Mouse (Mus musculus) thymus, postnatal 14 days (tissue): ENCODE results near the gene Hhatl.
A peak's percentile ranks its signal among the peaks of the same experiment; 100 is the strongest.

Source experiments
- DNase-seq: peaks from one replicate; pipeline ENCODE4 v3.0.0; 2021

Gene Hhatl

GRCm38 (mm10) chr9:121757835-121758814, 34.2 kb downstream of the Hhatl start:
- no peak for DNase-seq

- peak; percentile 32 for DNase-seq
Measured at GRCm38 (mm10) chr9:121757432-121757831, 34.9 kb downstream of the Hhatl start.

- no peak for DNase-seq
Measured at GRCm38 (mm10) chr9:121756785-121757184, 35.5 kb downstream of the Hhatl start.

- DNase-seq = no peak
Measured at GRCm38 (mm10) chr9:121754624-121755023, 37.7 kb downstream of the Hhatl start.

GRCm38 (mm10) chr9:121752774-121753173, 39.5 kb downstream of the Hhatl start:
- DNase-seq = no peak

GRCm38 (mm10) chr9:121744051-121744450, 48.3 kb downstream of the Hhatl start:
- no peak for DNase-seq

GRCm38 (mm10) chr9:121741168-121741567, 51.1 kb downstream of the Hhatl start:
- DNase-seq = no peak

GRCm38 (mm10) chr9:121740490-121740889, 51.8 kb downstream of the Hhatl start:
- no peak for DNase-seq
